Mouse (Mus musculus): ENCODE results near the gene Fam89b. TPM values are rescaled to one million over a fixed set of nuclear protein-coding genes. Genes with fewer than 3 reads are reported as not detected.

Fam89b gene
- polyA plus RNA-seq, 1 experiment: 256 TPM

DNA sequence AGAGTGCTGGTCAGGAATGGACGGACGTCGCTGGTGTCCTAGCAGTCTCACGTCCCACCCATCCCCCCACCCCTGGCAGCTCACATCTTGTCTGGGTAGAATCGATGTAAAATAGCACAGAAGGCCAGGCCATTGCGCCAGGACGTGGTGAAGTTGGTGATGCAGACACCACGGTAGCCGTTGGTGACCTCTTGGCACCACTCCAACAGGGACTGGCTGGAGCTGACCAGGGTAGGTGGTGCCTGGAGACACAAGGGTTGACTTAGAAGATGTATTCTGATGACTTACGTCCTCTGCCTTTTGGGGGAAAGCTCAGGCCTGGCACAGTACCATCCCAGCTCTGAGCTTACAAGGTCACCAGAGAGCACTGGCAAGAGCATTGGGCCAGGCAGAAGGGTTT is 12.5 kb downstream of the Fam89b start:
- TF ChIP-seq POLR2A (IDR thresholded peaks at IDR 0.05; ENCODE audit: control insufficient read depth, low read depth, low read length) (no peak), CTCF (IDR thresholded peaks at IDR 0.05; ENCODE audit: control insufficient read depth, insufficient read depth, insufficient replicate concordance, low read depth, low read length) (no peak)

DNA sequence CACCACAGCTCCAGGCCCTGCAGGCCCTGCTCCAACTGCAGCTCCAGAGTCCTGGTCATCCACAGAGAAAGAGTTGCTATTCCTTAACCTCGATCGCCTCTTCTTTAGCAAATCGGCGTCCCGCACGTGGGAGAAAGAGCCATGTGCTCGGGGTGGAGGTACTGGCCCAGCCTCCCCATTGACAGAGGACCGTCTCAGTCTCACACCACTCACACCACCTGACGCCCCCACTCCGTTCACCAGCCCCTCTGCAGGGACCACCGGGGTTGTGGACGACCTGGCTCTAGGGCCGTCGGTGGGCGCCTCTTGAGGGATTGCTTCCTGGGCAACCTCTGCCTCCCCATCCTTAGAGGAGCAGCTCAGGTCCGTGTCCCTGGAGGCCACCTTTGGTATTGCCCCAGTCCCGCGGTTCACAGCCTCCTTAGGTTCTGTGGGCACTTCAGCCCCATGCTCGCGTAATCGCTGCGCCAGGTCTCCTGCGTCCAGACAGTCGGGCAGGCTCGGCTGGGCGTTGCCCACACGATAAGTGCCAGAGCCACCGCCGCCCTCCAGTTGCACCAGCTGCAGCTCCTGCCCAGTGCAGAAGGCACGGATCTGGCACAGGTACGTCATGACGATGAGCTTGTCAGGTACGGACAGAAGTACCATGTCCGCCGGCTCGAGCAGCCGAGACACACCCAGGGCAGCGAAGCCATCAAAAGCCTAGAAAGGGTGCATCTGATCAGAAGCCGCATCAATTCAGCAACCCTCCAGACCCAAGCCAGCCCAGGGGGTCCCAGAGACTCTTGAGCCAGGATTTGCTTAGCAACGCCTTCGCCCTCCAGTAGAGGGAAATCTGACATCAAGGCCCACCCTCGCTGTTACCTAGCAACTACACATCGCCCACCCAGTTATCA is 13.4 kb downstream of the Fam89b start:
- TF ChIP-seq POLR2A (IDR thresholded peaks at IDR 0.05; ENCODE audit: control insufficient read depth, low read depth, low read length) (no peak), CTCF (IDR thresholded peaks at IDR 0.05; ENCODE audit: control insufficient read depth, insufficient read depth, insufficient replicate concordance, low read depth, low read length) (no peak; the same call in 1 of the 2 replicates)
- Histone ChIP-seq H3K36me3 (ENCODE audit: control insufficient read depth, insufficient read depth, low read length) (no peaks in the 10 kb centered on the region; the same call in 1 of the 2 replicates), H3K4me3 (ENCODE audit: control insufficient read depth, low read depth, low read length) (peak overlapping the region; percentile 10; the same call in 1 of the 2 replicates), H3K27me3 (ENCODE audit: control insufficient read depth, insufficient read depth, low read length) (no peaks in the 10 kb centered on the region), H3K4me1 (ENCODE audit: control insufficient read depth, insufficient read depth, low read length) (peaks cover 20% of the 10 kb centered on the region), H3K27ac (ENCODE audit: control insufficient read depth, insufficient read depth, low read depth, low read length) (no peak overlapping the region)

More for the DNA sequence above, 12.5 kb downstream of the Fam89b start:
- Histone ChIP-seq H3K27ac (ENCODE audit: control insufficient read depth, insufficient read depth, low read depth, low read length) (no peak overlapping the region), H3K36me3 (ENCODE audit: control insufficient read depth, insufficient read depth, low read length) (peaks cover 3% of the 10 kb centered on the region; the same call in 1 of the 2 replicates), H3K27me3 (ENCODE audit: control insufficient read depth, insufficient read depth, low read length) (no peaks in the 10 kb centered on the region), H3K4me1 (ENCODE audit: control insufficient read depth, insufficient read depth, low read length) (peaks cover 20% of the 10 kb centered on the region), H3K4me3 (ENCODE audit: control insufficient read depth, low read depth, low read length) (no peak overlapping the region)

DNA sequence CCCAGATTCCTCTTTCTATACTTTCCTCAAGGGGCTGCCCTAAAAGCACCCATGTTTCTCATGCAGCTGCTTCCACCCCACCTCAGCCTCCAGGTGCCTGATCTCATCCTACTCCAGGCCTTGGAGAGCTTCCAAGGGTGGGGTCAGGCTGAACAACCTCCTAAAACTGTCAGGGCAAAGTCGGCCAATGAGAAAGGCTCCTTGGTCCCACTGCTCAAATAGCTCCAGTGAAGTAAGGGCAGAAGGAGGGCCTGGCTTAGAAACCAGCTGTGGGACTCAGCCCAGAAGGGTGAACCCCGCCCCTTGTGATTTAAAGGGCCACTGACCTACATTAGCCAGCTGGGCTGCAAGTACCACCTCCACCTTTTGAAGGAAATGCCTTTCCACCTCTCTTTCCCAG is 15.7 kb downstream of the Fam89b start:
- H3K4me1 ChIP-seq (ENCODE audit: control insufficient read depth, insufficient read depth, low read length): peaks cover 20% of the 10 kb centered on the region
- TF ChIP-seq CTCF (IDR thresholded peaks at IDR 0.05; ENCODE audit: control insufficient read depth, insufficient read depth, insufficient replicate concordance, low read depth, low read length) (no peak), POLR2A (IDR thresholded peaks at IDR 0.05; ENCODE audit: control insufficient read depth, low read depth, low read length) (no peak)
- peak overlapping the region; percentile 26; the same call in 1 of the 2 replicates for H3K27ac ChIP-seq (ENCODE audit: control insufficient read depth, insufficient read depth, low read depth, low read length)
- no peak overlapping the region for H3K4me3 ChIP-seq (ENCODE audit: control insufficient read depth, low read depth, low read length)
- H3K36me3 ChIP-seq (ENCODE audit: control insufficient read depth, insufficient read depth, low read length): no peaks in the 10 kb centered on the region; the same call in 1 of the 2 replicates
- no peaks in the 10 kb centered on the region for H3K27me3 ChIP-seq (ENCODE audit: control insufficient read depth, insufficient read depth, low read length)

DNA sequence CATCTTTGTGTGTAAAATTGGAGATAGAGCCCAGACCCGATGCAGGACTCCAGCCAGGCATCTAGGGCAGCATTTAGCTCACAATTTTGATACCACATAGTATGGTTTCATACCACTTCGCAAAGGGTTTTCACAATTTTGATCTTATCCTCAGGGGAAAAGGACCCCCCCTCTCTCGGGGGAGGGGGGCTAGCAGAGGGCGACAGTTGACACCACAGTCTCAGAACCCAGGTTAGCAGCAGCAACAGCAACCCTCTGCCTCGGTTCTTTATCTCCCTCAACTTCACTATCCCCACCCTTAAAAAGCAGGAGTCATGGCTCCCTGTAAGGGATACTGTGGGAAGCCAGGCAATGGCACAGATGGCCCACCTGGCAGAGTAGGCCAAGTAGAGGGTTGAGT is 16.2 kb downstream of the Fam89b start:
- H3K27ac ChIP-seq (ENCODE audit: control insufficient read depth, insufficient read depth, low read depth, low read length): no peak overlapping the region
- no peaks in the 10 kb centered on the region for H3K27me3 ChIP-seq (ENCODE audit: control insufficient read depth, insufficient read depth, low read length)
- no peaks in the 10 kb centered on the region; the same call in 1 of the 2 replicates for H3K36me3 ChIP-seq (ENCODE audit: control insufficient read depth, insufficient read depth, low read length)
- TF ChIP-seq CTCF (IDR thresholded peaks at IDR 0.05; ENCODE audit: control insufficient read depth, insufficient read depth, insufficient replicate concordance, low read depth, low read length) (no peak), POLR2A (IDR thresholded peaks at IDR 0.05; ENCODE audit: control insufficient read depth, low read depth, low read length) (no peak)
- H3K4me1 ChIP-seq (ENCODE audit: control insufficient read depth, insufficient read depth, low read length): peaks cover 20% of the 10 kb centered on the region
- H3K4me3 ChIP-seq (ENCODE audit: control insufficient read depth, low read depth, low read length): no peak overlapping the region

DNA sequence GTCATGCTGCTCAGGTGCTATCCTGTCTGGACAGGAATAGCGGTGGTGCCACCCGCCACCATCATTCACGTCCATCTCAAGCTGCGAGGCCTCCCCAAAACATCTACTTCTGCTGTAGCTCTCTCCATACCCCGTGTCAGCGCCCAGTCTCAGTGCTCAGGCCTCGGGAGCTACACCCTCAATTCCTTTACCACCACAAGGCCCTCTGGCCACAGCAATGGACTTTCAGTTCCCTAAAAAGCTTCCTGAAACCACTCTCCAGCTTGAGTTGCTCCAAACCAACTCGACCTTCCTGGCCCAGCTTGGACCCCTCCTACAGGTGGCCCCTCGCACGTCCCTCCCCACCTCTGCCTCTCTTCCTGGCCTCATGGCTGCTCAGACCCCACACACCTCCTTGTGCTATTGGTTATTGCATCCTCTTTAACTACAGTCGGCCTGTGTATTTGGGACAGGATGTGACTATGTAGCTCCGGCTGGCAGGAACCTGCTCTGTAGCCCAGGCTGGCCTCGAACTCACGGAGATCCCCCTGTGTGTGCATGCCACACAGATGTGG is 17.5 kb downstream of the Fam89b start:
- Histone ChIP-seq H3K27me3 (ENCODE audit: control insufficient read depth, insufficient read depth, low read length) (no peaks in the 10 kb centered on the region), H3K4me3 (ENCODE audit: control insufficient read depth, low read depth, low read length) (no peak overlapping the region), H3K36me3 (ENCODE audit: control insufficient read depth, insufficient read depth, low read length) (no peaks in the 10 kb centered on the region; the same call in 1 of the 2 replicates), H3K27ac (ENCODE audit: control insufficient read depth, insufficient read depth, low read depth, low read length) (no peak overlapping the region), H3K4me1 (ENCODE audit: control insufficient read depth, insufficient read depth, low read length) (peaks cover 20% of the 10 kb centered on the region)
- TF ChIP-seq POLR2A (IDR thresholded peaks at IDR 0.05; ENCODE audit: control insufficient read depth, low read depth, low read length): no peak
- no peak for TF ChIP-seq CTCF (IDR thresholded peaks at IDR 0.05; ENCODE audit: control insufficient read depth, insufficient read depth, insufficient replicate concordance, low read depth, low read length)

DNA sequence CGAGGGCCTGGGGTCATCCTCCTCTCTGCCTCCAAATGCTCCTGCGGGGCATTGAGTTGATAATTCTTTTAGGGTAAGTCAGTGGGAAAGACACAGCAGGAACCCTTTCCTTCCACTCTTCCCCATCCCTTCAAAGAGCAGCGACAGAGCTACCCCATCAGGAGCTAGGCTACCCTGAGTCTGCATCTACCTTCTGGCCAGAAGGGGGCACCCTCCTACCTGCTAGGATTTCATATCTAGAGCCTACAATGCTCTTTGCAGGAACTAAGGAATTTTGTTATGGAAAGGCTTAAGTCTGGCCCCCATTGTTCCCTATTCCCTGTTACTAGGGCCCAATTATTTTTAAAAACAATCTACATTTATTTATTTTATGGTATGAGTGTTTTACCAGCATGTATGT is 18.2 kb downstream of the Fam89b start:
- Histone ChIP-seq H3K27ac (ENCODE audit: control insufficient read depth, insufficient read depth, low read depth, low read length) (no peak overlapping the region), H3K36me3 (ENCODE audit: control insufficient read depth, insufficient read depth, low read length) (no peaks in the 10 kb centered on the region; the same call in 1 of the 2 replicates), H3K27me3 (ENCODE audit: control insufficient read depth, insufficient read depth, low read length) (no peaks in the 10 kb centered on the region), H3K4me3 (ENCODE audit: control insufficient read depth, low read depth, low read length) (no peak overlapping the region), H3K4me1 (ENCODE audit: control insufficient read depth, insufficient read depth, low read length) (peaks cover 19% of the 10 kb centered on the region)
- peak; percentile 43; the same call in 1 of the 2 replicates for TF ChIP-seq CTCF (IDR thresholded peaks at IDR 0.05; ENCODE audit: control insufficient read depth, insufficient read depth, insufficient replicate concordance, low read depth, low read length)
- TF ChIP-seq POLR2A (IDR thresholded peaks at IDR 0.05; ENCODE audit: control insufficient read depth, low read depth, low read length): no peak

DNA sequence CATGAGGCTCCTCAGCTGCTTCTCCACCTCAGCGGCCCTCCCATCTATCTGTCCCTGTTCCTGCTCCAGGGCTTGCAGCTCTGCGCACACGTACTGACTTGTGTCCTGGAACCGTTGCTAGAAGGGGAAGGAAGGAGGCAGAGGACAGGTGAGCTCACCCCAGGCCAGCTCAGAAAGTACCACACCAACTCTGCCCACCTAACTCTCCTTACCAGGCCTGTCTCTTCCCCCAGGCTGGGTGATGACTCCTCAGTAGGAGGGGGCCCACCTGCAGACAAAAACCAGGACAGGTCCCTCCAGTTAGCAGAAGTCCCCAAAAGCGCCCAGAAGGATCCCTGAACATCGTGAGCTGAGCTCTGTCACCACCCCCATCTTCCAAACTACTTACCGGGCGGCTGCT is 18.9 kb downstream of the Fam89b start:
- no peak for TF ChIP-seq CTCF (IDR thresholded peaks at IDR 0.05; ENCODE audit: control insufficient read depth, insufficient read depth, insufficient replicate concordance, low read depth, low read length)
- TF ChIP-seq POLR2A (IDR thresholded peaks at IDR 0.05; ENCODE audit: control insufficient read depth, low read depth, low read length): no peak
- H3K36me3 ChIP-seq (ENCODE audit: control insufficient read depth, insufficient read depth, low read length): no peaks in the 10 kb centered on the region; the same call in 1 of the 2 replicates
- no peak overlapping the region for H3K27ac ChIP-seq (ENCODE audit: control insufficient read depth, insufficient read depth, low read depth, low read length)
- H3K4me3 ChIP-seq (ENCODE audit: control insufficient read depth, low read depth, low read length): no peak overlapping the region
- peaks cover 13% of the 10 kb centered on the region for H3K4me1 ChIP-seq (ENCODE audit: control insufficient read depth, insufficient read depth, low read length)
- H3K27me3 ChIP-seq (ENCODE audit: control insufficient read depth, insufficient read depth, low read length): no peaks in the 10 kb centered on the region
